16 mouse cellular contexts compared by ENCODE assay signal in genomic region chr7:113188566-113188965, GRCm38 (mm10).
"Had no signal": no experiment of that assay in that cellular context is flagged by ENCODE, and none has a peak within 500 bp of the region (broad histone marks: within the 10 kb centered on the region; RNA-seq: fewer than 3 reads in every experiment).

No protein-coding gene starts in this region.

- H3K9me3 ChIP-seq: neural tube, embryonic 12.5 days; neural tube, embryonic 13.5 days; neural tube, embryonic 15.5 days; stomach, embryonic 15.5 days had no signal

- H3K27ac ChIP-seq: neural tube, embryonic 12.5 days; neural tube, embryonic 13.5 days; neural tube, embryonic 15.5 days; stomach, embryonic 15.5 days; stomach, postnatal 0 days had no signal

- H3K4me1 ChIP-seq: neural tube, embryonic 12.5 days; neural tube, embryonic 13.5 days; neural tube, embryonic 15.5 days; stomach, embryonic 15.5 days had no signal

- H3K9ac ChIP-seq: neural tube, embryonic 12.5 days; neural tube, embryonic 13.5 days; neural tube, embryonic 15.5 days; stomach, embryonic 15.5 days had no signal

- H3K4me2 ChIP-seq: neural tube, embryonic 12.5 days; neural tube, embryonic 13.5 days; neural tube, embryonic 15.5 days; stomach, embryonic 15.5 days had no signal

- DNase-seq: right cerebral cortex, adult 18-20 months; right cerebral cortex, postnatal 14 days; right cerebral cortex, postnatal 25 days; right cerebral cortex, postnatal 4 days; spleen, adult 18-20 months; thymus, adult 18-20 months; thymus, adult 2 months; thymus, postnatal 14 days; thymus, postnatal 25 days; thymus, postnatal 36 days; thymus, postnatal 4 days had no signal

- H3K27me3 ChIP-seq: neural tube, embryonic 12.5 days; neural tube, embryonic 13.5 days; neural tube, embryonic 15.5 days; stomach, embryonic 15.5 days had no signal

- H3K4me3 ChIP-seq: neural tube, embryonic 12.5 days; neural tube, embryonic 13.5 days; neural tube, embryonic 15.5 days; stomach, embryonic 15.5 days had no signal

- H3K36me3 ChIP-seq: neural tube, embryonic 12.5 days; neural tube, embryonic 13.5 days; neural tube, embryonic 15.5 days; stomach, embryonic 15.5 days had no signal
